Comparison of ENCODE assay signal across 10 mouse cellular contexts in the genomic region with DNA sequence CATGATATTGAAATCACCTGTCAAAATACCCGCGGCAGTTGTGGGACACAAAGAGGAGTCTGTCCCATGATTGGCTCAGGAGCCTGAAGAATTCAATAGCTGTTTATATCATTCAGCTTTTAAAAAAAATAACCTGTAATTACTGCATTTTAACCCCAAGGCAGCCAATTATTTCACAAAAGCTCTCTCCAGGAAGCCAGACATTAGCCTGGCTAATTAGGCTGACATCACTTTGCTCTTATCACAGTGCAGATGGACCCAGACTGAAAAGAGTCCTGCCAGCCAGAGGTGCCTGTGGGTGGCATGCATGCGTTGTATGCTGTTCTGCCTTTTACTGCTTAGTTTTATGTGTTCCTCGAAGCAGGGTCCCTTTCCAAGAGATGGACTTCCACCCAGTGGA.
DNase-seq lines count a peak whose midpoint lies in the region; ATAC-seq and TF ChIP-seq lines count a peak whose summit lies in the region.
"Had no signal": no experiment of that assay in that cellular context is flagged by ENCODE, and none has a peak within 500 bp of the region (broad histone marks: within the 10 kb centered on the region; RNA-seq: fewer than 3 reads in every experiment).

No protein-coding gene starts in this region.

- no peak for TF ChIP-seq RAD21 in MEL (IDR thresholded peaks at IDR 0.05; ENCODE audit: low read depth, low read length)

- no peak for TF ChIP-seq POLR2A in MEL (IDR thresholded peaks at IDR 0.05; ENCODE audit: control insufficient read depth in 1 of 2, insufficient read depth in 1 of 2, low read depth in 1 of 2, low read length in 2 of 2, poor library complexity in 1 of 2)

- H3K9me3 ChIP-seq in forebrain, embryonic 11.5 days (ENCODE audit: control insufficient read depth, low read length) = no peaks in the 10 kb centered on the region
- H3K9me3 ChIP-seq in forebrain, embryonic 10.5 days = no peaks in the 10 kb centered on the region
- no peaks in the 10 kb centered on the region for H3K9me3 ChIP-seq in MEL (replicated peaks; ENCODE audit: insufficient read depth, low read length)
- H3K9me3 ChIP-seq in forebrain, embryonic 16.5 days (ENCODE audit: control insufficient read depth, low read length) = no peaks in the 10 kb centered on the region
- H3K9me3 ChIP-seq: megakaryocyte, embryonic 14.5 days had no signal

- peaks cover 73% of the 10 kb centered on the region for H3K27me3 ChIP-seq in forebrain, embryonic 11.5 days (ENCODE audit: control insufficient read depth, insufficient read depth, low read length)
- peaks cover 97% of the 10 kb centered on the region for H3K27me3 ChIP-seq in forebrain, embryonic 10.5 days (ENCODE audit: poor library complexity, severe bottlenecking)
- H3K27me3 ChIP-seq in MEL (ENCODE audit: control insufficient read depth in 1 of 2, insufficient read depth in 2 of 2, low read length in 2 of 2) = peaks cover 3 to 5% of the 10 kb centered on the region in 2 experiments
- peaks cover 68% of the 10 kb centered on the region for H3K27me3 ChIP-seq in forebrain, embryonic 16.5 days (replicated peaks; ENCODE audit: control insufficient read depth, insufficient read depth, low read length)

- peaks cover 1% of the 10 kb centered on the region; the same call in 1 of the 2 replicates for H3K4me1 ChIP-seq in forebrain, embryonic 11.5 days (replicated peaks; ENCODE audit: control insufficient read depth, insufficient read depth, low read length)
- peaks cover 34% of the 10 kb centered on the region for H3K4me1 ChIP-seq in forebrain, embryonic 10.5 days
- no peaks in the 10 kb centered on the region for H3K4me1 ChIP-seq in MEL (ENCODE audit: control insufficient read depth in 1 of 2, insufficient read depth in 2 of 2, low read length in 2 of 2)
- H3K4me1 ChIP-seq in forebrain, embryonic 16.5 days (replicated peaks; ENCODE audit: control insufficient read depth, insufficient read depth, low read length) = peaks cover 8% of the 10 kb centered on the region
- H3K4me1 ChIP-seq: megakaryocyte, embryonic 14.5 days had no signal

- H3K4me3 ChIP-seq in forebrain, embryonic 11.5 days (ENCODE audit: low read depth, low read length) = no peak overlapping the region
- no peak overlapping the region for H3K4me3 ChIP-seq in forebrain, embryonic 10.5 days
- H3K4me3 ChIP-seq in MEL (ENCODE audit: control insufficient read depth in 1 of 2, insufficient read depth in 1 of 2, low read depth in 2 of 2, low read length in 2 of 2) = no peak overlapping the region
- H3K4me3 ChIP-seq in forebrain, embryonic 16.5 days (replicated peaks; ENCODE audit: low read length) = no peak overlapping the region
- H3K4me3 ChIP-seq: megakaryocyte, embryonic 14.5 days had no signal

- no peak overlapping the region for H3K4me2 ChIP-seq in forebrain, embryonic 11.5 days (ENCODE audit: low read depth, low read length, severe bottlenecking)
- no peak overlapping the region for H3K4me2 ChIP-seq in forebrain, embryonic 16.5 days (ENCODE audit: low read length)

- WGBS in forebrain, embryonic 11.5 days = 12% methylated on average over 4 of the region's 4 CpGs
- WGBS in forebrain, embryonic 10.5 days = 13% methylated on average over 4 of the region's 4 CpGs
- WGBS in forebrain, embryonic 16.5 days = 2% methylated on average over 4 of the region's 4 CpGs

- no peaks in the 10 kb centered on the region for H3K79me2 ChIP-seq in MEL (ENCODE audit: control insufficient read depth, insufficient read depth, low read length, poor library complexity)

- no peak overlapping the region for H3K27ac ChIP-seq in forebrain, embryonic 11.5 days (ENCODE audit: low read depth, low read length)
- no peak overlapping the region for H3K27ac ChIP-seq in forebrain, embryonic 10.5 days
- H3K27ac ChIP-seq in MEL (ENCODE audit: control insufficient read depth, low read depth, low read length) = no peak overlapping the region
- no peak overlapping the region for H3K27ac ChIP-seq in forebrain, embryonic 16.5 days (ENCODE audit: low read length)

- peak; percentile 87 for ATAC-seq in forebrain, embryonic 11.5 days (replicated peaks; ENCODE audit: low FRiP score)
- peak; percentile 97 for ATAC-seq in forebrain, embryonic 16.5 days
- ATAC-seq in cerebellum, adult (ENCODE audit: insufficient number of reproducible peaks, low FRiP score, low TSS enrichment) = no peak

- no peak for TF ChIP-seq EP300 in MEL (IDR thresholded peaks at IDR 0.05; ENCODE audit: low read depth in 1 of 2, low read length in 2 of 2)

- no peak for TF ChIP-seq CTCF in MEL (IDR thresholded peaks at IDR 0.05 in 2 of 3, conservative IDR thresholded peaks at IDR 0.05 in 1 of 3; ENCODE audit: control insufficient read depth in 1 of 3, insufficient read depth in 1 of 3, low read depth in 2 of 3, low read length in 3 of 3, poor library complexity in 1 of 3, severe bottlenecking in 1 of 3)

- no peaks in the 10 kb centered on the region for H3K36me3 ChIP-seq in forebrain, embryonic 11.5 days (ENCODE audit: control insufficient read depth, insufficient read depth, low read length)
- H3K36me3 ChIP-seq in forebrain, embryonic 10.5 days (replicated peaks) = no peaks in the 10 kb centered on the region
- H3K36me3 ChIP-seq in MEL (ENCODE audit: control insufficient read depth in 1 of 2, insufficient read depth in 2 of 2, low read length in 2 of 2) = no peaks in the 10 kb centered on the region
- no peaks in the 10 kb centered on the region for H3K36me3 ChIP-seq in forebrain, embryonic 16.5 days (ENCODE audit: control insufficient read depth, insufficient read depth)

- H3K9ac ChIP-seq in forebrain, embryonic 11.5 days (ENCODE audit: low read length) = no peak overlapping the region
- H3K9ac ChIP-seq in MEL (ENCODE audit: control insufficient read depth, low read depth, low read length, poor library complexity, severe bottlenecking) = no peak overlapping the region
- no peak overlapping the region for H3K9ac ChIP-seq in forebrain, embryonic 16.5 days (replicated peaks; ENCODE audit: low read depth, low read length)

- peak; percentile 64 for DNase-seq in forebrain, embryonic 11.5 days (ENCODE audit: low spot score)
- no peak for DNase-seq in forebrain, embryonic 10.5 days (ENCODE audit: extremely low spot score, low spot score)
- peak; percentile 5 for DNase-seq in MEL (ENCODE audit: low read depth, low spot score)
- DNase-seq in mesoderm, embryonic 11.5 days (ENCODE audit: low read depth, low spot score) = peak; percentile 18
- no peak for DNase-seq in frontal cortex, postnatal 36 days (ENCODE audit: low spot score in 2 of 2)
- no peak for DNase-seq in frontal cortex, postnatal 25 days (ENCODE audit: low spot score in 2 of 2)
- DNase-seq: right cerebral cortex, postnatal 4 days had no signal

TF ChIP-seq in MEL, 35 proteins besides CTCF, POLR2A, EP300 and RAD21:
- TF ChIP-seq E2F4 (IDR thresholded peaks at IDR 0.05; ENCODE audit: borderline replicate concordance, low read depth, low read length) (no peak), NRF1 (IDR thresholded peaks at IDR 0.05; ENCODE audit: insufficient read depth, low read depth, low read length, poor library complexity, severe bottlenecking) (no peak), GATA1 (IDR thresholded peaks at IDR 0.05; ENCODE audit: low read depth, low read length) (no peak), MXI1 (IDR thresholded peaks at IDR 0.05; ENCODE audit: low read depth, low read length) (no peak), RCOR1 (IDR thresholded peaks at IDR 0.05; ENCODE audit: low read depth, low read length) (no peak), ZMIZ1 (IDR thresholded peaks at IDR 0.05; ENCODE audit: low read depth, low read length) (no peak), USF1 (IDR thresholded peaks at IDR 0.05; ENCODE audit: low read depth, low read length) (no peak), SIN3A (IDR thresholded peaks at IDR 0.05; ENCODE audit: low read length) (no peak), ZNF384 (IDR thresholded peaks at IDR 0.05; ENCODE audit: low read depth, low read length) (no peak), MYC (IDR thresholded peaks at IDR 0.05; ENCODE audit: low read depth, low read length) (no peak), BHLHE40 (IDR thresholded peaks at IDR 0.05; ENCODE audit: borderline replicate concordance, low read depth, low read length) (no peak), KAT2A (conservative IDR thresholded peaks at IDR 0.05; ENCODE audit: low read depth, low read length) (no peak), ETS1 (IDR thresholded peaks at IDR 0.05; ENCODE audit: low read depth, low read length) (no peak)

Comparison
In these comparisons a context has a peak if more than half of its experiments do, and no peak if none do; other contexts are left out.
1. DNase-seq: peak in forebrain, embryonic 11.5 days (single experiment), MEL (single experiment) and mesoderm, embryonic 11.5 days (single experiment); none in forebrain, embryonic 10.5 days (single experiment), frontal cortex, postnatal 36 days (0 of 2) and frontal cortex, postnatal 25 days (0 of 2).